Mouse (Mus musculus): ENCODE measurements around the gene 6820408C15Rik.
"Not testable (repeated sequence)": the region's sequence is repeated elsewhere in the genome, so short reads cannot be mapped to it uniquely, and the experiment has no call there.

The 6820408C15Rik gene

DNA sequence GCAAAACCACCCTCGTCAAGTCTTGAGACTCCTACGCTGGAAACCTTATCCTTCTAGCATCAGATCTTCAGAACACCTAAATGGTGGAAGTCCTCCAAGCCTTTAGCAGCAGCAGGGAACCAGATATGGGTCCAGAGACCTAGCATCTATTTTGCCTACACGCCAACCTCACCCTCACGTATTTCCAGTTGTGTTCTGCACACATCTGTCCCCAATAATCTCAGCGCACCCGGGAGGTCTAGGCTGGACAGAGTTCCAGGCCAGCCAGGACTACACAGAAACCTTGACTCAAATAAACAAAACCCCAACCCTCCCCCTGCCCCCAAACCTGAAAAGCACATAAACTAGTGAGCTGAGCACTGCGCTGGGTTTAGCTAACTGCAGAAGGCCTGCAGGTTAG, 3.9 kb upstream of the 6820408C15Rik start:
- DNase-seq: no peak

GRCm38 (mm10) chr2:152412526-152413157, 2.7 kb upstream of the 6820408C15Rik start:
- no peak for DNase-seq

DNA sequence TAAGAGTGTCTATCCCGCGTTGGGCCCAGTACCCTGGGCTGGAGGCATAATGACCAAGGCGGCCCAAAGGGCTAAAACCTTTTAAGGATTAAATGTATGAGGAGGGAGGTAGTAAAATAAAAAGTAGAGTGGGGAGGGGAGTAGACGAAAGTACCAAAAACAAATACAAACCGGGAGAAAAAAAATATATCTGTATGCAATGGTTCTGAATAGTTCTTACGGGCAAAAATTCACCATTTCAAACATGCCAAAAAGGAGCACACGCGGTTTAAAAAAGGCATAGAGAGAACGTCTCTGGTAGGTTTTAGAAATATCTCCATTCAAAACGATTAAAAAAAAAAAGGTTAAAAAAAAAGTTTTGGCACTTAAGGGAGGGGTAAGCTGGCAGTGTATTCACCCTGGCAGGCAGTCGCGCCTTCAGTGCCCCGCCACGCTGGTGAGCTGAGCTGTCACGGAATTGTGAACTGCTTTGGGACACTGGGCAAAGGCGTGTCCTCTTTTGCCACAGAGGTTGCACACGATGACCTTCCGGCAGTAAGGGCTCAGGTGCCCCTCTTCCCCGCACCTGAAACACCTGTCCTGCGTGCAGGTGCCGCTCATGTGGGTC, 2.1 kb upstream of the 6820408C15Rik start:
- DNase-seq: no peak

DNA sequence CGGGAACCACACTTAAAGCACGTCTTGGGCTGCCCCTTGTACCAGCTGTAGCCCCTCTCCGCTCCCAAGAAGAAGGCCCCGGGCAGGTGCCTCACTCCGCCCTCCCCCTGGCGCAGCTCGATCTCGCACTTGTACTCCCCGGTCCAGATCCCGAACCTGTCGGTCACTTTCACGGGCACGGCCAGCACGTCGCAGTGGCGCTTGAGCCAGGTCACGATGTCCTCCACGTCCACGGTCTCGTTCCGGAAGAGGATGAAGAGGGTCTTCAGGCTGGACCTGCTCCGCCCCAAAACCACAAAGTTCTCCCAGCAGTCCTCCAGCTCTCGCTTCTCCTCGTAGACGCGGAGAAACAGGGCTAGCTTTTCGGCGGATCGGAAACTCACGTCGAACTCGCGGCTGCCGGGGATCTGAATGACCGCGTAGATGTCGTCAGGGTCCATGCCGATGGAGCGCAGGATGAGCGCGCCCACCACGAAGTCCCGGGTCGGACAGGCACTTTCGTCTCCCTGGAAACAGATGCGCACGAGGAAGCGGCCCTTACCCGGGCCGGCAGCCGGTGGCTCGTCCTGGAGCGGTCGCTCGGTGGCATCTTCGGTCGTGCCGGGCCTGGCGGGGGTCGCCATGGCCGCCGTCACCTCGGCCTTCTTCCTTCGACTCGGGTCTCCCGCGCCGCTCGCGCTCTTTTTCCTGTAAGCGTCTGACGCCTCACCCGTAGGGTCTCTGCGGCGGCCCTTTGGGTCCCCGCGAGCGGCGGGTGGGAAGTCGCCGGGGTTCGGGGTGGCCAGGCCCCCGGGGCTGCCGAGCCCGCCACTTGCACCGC, 1.4 kb upstream of the 6820408C15Rik start:
- DNase-seq: peak; percentile 60

DNA sequence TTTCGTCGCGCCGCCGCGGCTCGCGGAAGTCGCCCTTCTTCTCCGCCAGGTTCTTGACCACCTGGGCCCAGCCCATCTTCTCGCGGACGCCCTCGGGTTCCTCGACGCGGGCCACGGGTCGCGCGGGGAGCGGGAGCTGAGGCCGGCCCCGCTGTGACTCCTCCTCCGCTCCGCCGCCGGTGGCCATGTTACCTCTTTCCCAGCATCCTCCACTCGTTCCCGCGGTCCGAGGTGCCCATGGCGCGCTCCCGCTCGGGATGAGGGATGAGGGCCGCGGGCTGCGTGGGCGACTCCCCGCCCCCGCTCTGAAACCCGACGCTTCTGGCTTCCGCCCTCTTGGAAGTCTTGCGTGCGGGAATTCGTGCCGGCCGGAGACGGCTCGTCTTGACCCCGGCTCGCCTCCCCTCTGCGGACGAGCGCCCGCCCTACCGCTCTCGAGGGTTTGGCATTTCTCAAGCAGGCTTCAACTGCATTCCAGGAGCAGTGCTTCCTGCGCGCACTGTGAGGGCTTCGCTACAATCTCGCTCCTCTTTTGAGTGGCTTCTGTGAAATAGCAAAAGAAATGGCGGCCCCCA, 709 bp upstream of the 6820408C15Rik start, which contains the start of gene Zcchc3:
TSS of gene Zcchc3 (minus strand) at position 437 of the 575 bp plus-strand sequence.
- DNase-seq: peak; percentile 90

DNA sequence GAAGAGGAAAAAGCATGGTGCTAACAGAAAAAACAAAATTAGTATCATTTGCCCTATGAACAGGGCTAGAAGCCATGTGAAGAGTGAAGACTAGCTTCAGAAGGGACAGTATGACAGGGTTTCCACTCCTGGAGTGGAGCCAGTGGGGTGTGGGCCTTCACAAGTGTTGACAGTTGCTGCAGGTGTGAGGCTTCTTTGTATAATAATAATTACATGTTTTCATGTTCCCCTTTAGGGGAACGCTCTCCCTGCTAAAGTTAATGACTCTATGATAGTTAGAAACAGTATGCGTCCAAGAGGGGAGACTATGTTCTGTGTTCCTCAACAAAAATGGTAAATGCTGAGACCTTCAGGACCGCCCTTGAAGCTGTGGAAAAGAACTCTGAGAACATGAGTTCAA, 399 bp downstream of the 6820408C15Rik start:
- DNase-seq: no peak

- no peak for DNase-seq
These were observed 12.1 kb downstream of the 6820408C15Rik start for GRCm38 (mm10) chr2:152427493-152427892.

GRCm38 (mm10) chr2:152428481-152428880, 13.1 kb downstream of the 6820408C15Rik start:
- DNase-seq: not testable (repeated sequence)

DNA sequence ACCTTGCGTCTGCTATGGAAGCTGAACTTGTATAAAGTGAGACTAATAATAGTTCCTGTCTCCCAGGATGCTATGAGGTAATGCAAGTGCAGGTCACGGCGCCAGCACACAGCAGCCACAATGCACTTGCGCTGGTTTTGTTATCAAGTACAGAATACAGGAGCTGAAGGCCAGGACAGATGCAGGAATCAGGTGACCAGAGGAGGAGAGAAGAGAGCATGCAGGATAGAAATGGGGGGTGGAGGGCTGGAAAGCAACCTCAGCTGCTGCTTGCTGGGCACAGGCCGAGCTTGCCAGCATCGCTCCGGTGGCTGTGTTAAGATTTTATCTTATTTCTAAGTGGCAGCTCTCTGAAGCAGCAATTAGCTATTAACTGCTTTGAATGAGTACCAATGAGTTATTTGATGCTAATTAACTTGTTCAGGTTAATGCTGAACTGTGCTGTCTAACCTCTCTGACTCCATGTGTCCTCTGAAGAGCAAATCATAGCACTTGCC, 21.1 kb downstream of the 6820408C15Rik start:
- DNase-seq: no peak

- peak; percentile 80 for DNase-seq
These were observed 21.8 kb downstream of the 6820408C15Rik start for GRCm38 (mm10) chr2:152436983-152437860.

DNA sequence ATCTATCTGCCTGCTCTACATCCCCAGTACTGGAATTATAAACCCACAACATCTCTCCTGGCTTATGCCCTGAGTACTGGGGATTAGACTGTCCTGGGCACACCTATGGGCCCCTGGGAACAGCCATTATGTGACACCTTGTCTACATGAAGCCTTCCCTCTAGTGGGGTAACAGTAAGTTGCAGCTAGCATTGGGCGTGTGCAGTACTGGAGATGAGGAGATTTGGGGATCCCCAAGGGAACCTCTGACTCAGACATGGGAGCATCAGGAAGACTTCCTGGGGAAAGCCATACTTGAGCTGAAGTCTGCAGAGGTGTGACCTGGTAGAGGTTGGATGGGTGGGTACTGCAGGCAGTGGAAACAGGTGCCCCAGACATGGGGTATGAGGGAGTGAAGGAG, 23.6 kb downstream of the 6820408C15Rik start:
- no peak for DNase-seq

DNA sequence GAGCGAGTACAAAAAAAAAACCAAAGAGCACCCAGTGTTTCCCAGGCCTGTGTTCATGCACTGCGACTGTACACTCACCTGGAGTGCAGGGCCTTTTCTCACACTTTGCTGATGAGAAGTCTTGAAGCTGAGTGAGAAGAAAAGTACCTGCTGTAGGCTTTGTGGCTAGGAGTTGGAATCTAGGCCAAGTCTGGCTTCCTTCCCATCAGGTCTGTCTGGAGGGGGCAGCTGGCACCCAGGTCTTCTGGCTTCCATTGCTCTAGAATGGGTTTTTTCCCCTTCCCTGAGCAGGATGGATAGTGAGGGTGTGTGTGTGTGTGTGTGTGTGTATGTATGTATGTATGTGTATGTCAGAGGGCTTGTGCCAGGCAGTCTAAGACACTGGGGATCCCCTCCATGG, 24.4 kb downstream of the 6820408C15Rik start:
- no peak for DNase-seq

DNA sequence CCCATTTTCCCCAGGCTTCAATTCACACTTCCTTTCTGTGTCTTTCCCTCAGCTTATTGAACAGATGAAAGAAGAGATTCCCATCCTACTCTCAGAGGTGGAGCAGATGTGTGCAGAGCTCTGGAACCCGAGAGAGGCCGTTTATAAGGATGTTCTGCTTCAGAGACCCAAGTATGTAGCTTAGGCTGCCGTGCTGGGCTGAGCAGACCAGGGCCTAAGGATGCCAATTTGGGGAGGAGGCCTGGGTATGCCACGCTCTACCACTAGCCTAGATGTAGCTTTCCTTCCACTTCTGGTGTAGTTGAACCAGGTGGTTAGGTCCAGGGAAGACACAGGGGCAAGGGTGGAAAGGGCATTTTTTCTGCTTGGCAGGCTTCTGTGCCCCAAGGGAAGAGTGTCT, 26.9 kb downstream of the 6820408C15Rik start:
- no peak for DNase-seq

DNA sequence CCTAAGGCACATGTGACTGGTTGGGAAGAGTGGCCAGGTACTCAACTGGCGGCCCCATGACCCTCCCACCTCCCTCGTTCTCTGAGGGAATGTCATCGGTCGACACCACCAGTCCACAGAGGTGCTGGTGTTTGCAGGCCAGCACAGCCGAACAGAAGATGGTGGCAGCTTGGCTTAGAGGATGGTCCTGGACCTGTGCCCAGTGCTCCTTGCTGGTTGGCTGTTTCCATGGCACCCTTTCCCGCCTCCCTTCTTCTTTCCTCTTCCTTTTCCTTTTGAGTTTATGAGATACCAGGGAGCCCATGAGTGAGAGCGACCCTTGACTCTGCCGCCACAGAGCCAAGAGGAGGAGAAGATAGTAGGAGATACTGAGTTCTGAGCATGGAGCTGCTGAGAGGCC, 27.9 kb downstream of the 6820408C15Rik start:
- no peak for DNase-seq

- DNase-seq: no peak
These were observed 31.3 kb downstream of the 6820408C15Rik start for GRCm38 (mm10) chr2:152446642-152447041.

DNA sequence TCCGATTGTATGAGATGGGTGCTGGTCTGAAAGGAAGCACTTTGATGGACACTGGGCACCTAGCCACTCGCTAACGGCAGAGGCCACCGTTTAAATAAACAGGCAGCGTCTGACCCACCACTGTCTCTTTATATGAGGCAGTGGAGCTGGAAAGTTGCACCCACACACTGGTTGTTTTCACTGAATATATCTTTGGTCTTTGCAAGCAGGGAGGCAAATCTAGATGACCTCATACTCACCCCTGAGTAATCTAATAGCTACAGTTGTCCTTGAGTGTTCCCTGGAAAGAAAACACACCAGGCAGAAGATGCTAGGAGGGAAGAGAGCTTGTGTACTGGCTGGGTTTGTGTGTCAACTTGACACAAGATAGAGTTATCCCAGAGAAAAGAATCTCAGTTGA, 32.1 kb downstream of the 6820408C15Rik start:
- no peak for DNase-seq

- DNase-seq: peak; percentile 58
These were observed 34.9 kb downstream of the 6820408C15Rik start for GRCm38 (mm10) chr2:152450241-152450640.

DNA sequence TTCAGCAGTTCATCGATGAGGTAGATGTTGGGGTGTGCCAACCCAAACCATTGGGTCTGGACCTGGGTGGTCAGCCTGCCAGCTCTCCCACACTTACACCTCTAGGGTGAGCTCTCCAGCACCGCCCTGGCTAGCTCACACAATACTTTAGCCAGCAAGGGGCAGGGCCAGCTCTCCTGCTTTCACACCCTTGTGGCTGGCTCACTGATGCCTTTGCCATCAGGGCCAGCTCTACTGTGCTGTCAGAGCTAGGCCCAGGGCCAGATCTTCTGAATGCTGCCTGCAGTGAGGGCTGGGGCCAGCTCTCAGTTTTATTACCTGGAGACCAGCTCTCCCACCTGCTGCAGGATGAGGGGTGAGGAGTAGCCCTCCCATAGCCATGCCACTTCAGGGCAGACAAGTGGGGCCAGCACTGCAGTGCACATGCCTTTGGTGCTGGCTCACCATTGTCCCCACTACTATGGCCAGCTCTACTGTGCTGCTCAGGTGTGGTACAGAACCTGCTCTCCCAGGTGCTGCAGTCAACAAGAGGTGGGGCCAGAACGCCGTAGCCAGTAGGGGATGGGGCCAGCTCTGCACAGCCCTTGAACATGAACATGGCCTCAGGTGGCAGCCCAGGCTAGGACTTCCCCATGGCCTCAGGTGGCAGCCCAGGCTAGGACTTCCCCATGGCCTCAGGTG, 36.9 kb downstream of the 6820408C15Rik start:
- peak; percentile 29 for DNase-seq

DNA sequence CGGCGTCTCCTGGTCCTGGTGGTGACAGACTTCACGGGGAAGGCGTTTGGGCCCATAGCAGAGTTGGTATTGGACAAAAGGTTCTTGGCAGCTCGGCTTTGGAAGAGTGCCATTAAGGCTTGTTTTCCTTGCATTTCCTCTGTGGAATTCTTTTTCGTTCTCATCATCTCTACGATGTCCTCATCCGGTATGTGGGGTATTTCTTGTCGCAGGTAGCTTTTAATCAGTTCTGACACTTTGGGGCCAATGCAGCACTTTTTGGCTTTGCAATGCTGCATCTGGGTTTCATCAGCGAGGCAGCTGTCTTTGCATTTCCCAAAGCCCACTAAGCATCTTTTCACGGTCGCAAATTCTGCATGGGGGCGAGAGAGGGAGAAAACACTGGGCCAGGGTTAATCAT, 43.9 kb downstream of the 6820408C15Rik start:
- no peak for DNase-seq

- DNase-seq: no peak
These were observed 49.3 kb downstream of the 6820408C15Rik start, which contains the start of gene Defb23 for GRCm38 (mm10) chr2:152464570-152465150. Defb23 (minus strand) TSS chr2:152464620.

- no peak for DNase-seq
These were observed 55.6 kb downstream of the 6820408C15Rik start for GRCm38 (mm10) chr2:152470973-152471372.

Data from cerebellum, adult 11-12 months (tissue).